Mouse (Mus musculus): Measurements from ENCODE around the gene Hbs1l.

Gene Hbs1l

GRCm38 (mm10) chr10:21295759-21296621 lies at the start of gene Hbs1l:
Gene Hbs1l, plus strand, starts transcription at chr10:21295979.
- DNase-seq = peak; percentile 91 to 93

- DNase-seq = no peak
Observed at GRCm38 (mm10) chr10:21248556-21248955, 47.2 kb upstream of the Hbs1l start.

GRCm38 (mm10) chr10:21251881-21252534 lies 43.8 kb upstream of the Hbs1l start:
- peak; percentile 31 to 55 for DNase-seq

- DNase-seq = no peak
Observed at GRCm38 (mm10) chr10:21252800-21253199, 43.0 kb upstream of the Hbs1l start.

GRCm38 (mm10) chr10:21254266-21255140 lies 41.3 kb upstream of the Hbs1l start:
- no peak for DNase-seq

GRCm38 (mm10) chr10:21257244-21257643 lies 38.5 kb upstream of the Hbs1l start:
- no peak for DNase-seq

- DNase-seq = no peak
Observed at GRCm38 (mm10) chr10:21259649-21260048, 36.1 kb upstream of the Hbs1l start.

- DNase-seq = no peak
Observed at GRCm38 (mm10) chr10:21265188-21265587, 30.6 kb upstream of the Hbs1l start.

- DNase-seq = no peak
Observed at GRCm38 (mm10) chr10:21267452-21267851, 28.3 kb upstream of the Hbs1l start.

GRCm38 (mm10) chr10:21268786-21269410 lies 26.9 kb upstream of the Hbs1l start:
- no peak for DNase-seq

- DNase-seq = no peak
Observed at GRCm38 (mm10) chr10:21269920-21270319, 25.9 kb upstream of the Hbs1l start.

GRCm38 (mm10) chr10:21270905-21271304 lies 24.9 kb upstream of the Hbs1l start:
- no peak for DNase-seq

- DNase-seq = no peak
Observed at GRCm38 (mm10) chr10:21271310-21271709, 24.5 kb upstream of the Hbs1l start.

- no peak for DNase-seq
Observed at GRCm38 (mm10) chr10:21271785-21272184, 24.0 kb upstream of the Hbs1l start.

GRCm38 (mm10) chr10:21287243-21288127 lies 8.3 kb upstream of the Hbs1l start:
- DNase-seq = no peak

- no peak for DNase-seq
Observed at GRCm38 (mm10) chr10:21291228-21291627, 4.6 kb upstream of the Hbs1l start.

- no peak for DNase-seq
Observed at GRCm38 (mm10) chr10:21294217-21294616, 1.6 kb upstream of the Hbs1l start.

GRCm38 (mm10) chr10:21295397-21295758 lies 401 bp upstream of the Hbs1l start:
- no peak for DNase-seq

- no peak for DNase-seq
Observed at GRCm38 (mm10) chr10:21298972-21299371, 3.2 kb downstream of the Hbs1l start.

GRCm38 (mm10) chr10:21301822-21302221 lies 6.0 kb downstream of the Hbs1l start:
- DNase-seq = no peak
